In genomic region chr1:148675516-148675915, GRCm38 (mm10) we compare ENCODE assay signal across 16 mouse cellular contexts.
A peak's percentile ranks its signal among the peaks of the same experiment; 100 is the strongest.
DNase-seq lines count a peak whose midpoint lies in the region; ATAC-seq lines count a peak whose summit lies in the region.
"Had no signal": no experiment of that assay in that cellular context is flagged by ENCODE, and none has a peak within 500 bp of the region (broad histone marks: within the 10 kb centered on the region; RNA-seq: fewer than 3 reads in every experiment).

No protein-coding gene starts in this region.

- DNase-seq in frontal cortex, postnatal 10 days (ENCODE audit: low spot score in 2 of 2), result no peak
- DNase-seq: adrenal gland, adult 2 months; adrenal gland, adult 8-10 months; adrenal gland, postnatal 10 days; adrenal gland, postnatal 14 days; adrenal gland, postnatal 25 days; adrenal gland, postnatal 36 days; B cell, adult 2 months; cerebellum, adult 11 months; cerebellum, adult 11-12 months; cerebellum, adult 18-20 months; cerebellum, adult 2 months had no signal

- ATAC-seq in frontal cortex, adult (ENCODE audit: low TSS enrichment), result peak; percentile 93
- ATAC-seq: activated CD4-positive, CD25-positive, alpha-beta regulatory T cell, adult 4 months; CD4-positive, CD25-positive, alpha-beta regulatory T cell, adult 4 months; Patski had no signal
